Mouse (Mus musculus): ENCODE measurements around the gene Hadh.

Hadh gene

GRCm38 (mm10) chr3:131266366-131267050, 5.4 kb downstream of the Hadh start:
- DNase-seq = peak; percentile 55

- peak; percentile 26 for DNase-seq
Measured at GRCm38 (mm10) chr3:131265516-131265915, 6.4 kb downstream of the Hadh start.

GRCm38 (mm10) chr3:131263766-131264486, 8.0 kb downstream of the Hadh start:
- peak; percentile 79 for DNase-seq

- DNase-seq = no peak
Measured at GRCm38 (mm10) chr3:131260418-131260817, 11.5 kb downstream of the Hadh start.

GRCm38 (mm10) chr3:131259392-131259965, 12.4 kb downstream of the Hadh start:
- no peak for DNase-seq

GRCm38 (mm10) chr3:131258921-131259320, 13.0 kb downstream of the Hadh start:
- DNase-seq = no peak

GRCm38 (mm10) chr3:131255399-131255981, 16.4 kb downstream of the Hadh start:
- no peak for DNase-seq

- DNase-seq = no peak
Measured at GRCm38 (mm10) chr3:131254991-131255390, 16.9 kb downstream of the Hadh start.

GRCm38 (mm10) chr3:131251601-131252000, 20.3 kb downstream of the Hadh start:
- DNase-seq = no peak

- DNase-seq = no peak
Measured at GRCm38 (mm10) chr3:131250978-131251377, 20.9 kb downstream of the Hadh start.

- DNase-seq = no peak
Measured at GRCm38 (mm10) chr3:131250283-131250682, 21.6 kb downstream of the Hadh start.

GRCm38 (mm10) chr3:131248444-131248843, 23.5 kb downstream of the Hadh start:
- no peak for DNase-seq

- no peak for DNase-seq
Measured at GRCm38 (mm10) chr3:131247851-131248250, 24.1 kb downstream of the Hadh start.

- no peak for DNase-seq
Measured at GRCm38 (mm10) chr3:131247447-131247846, 24.5 kb downstream of the Hadh start.

- DNase-seq = no peak
Measured at GRCm38 (mm10) chr3:131246579-131247046, 25.3 kb downstream of the Hadh start.

- DNase-seq = peak; percentile 86
Measured at GRCm38 (mm10) chr3:131245766-131246578, 25.9 kb downstream of the Hadh start.

GRCm38 (mm10) chr3:131237785-131238633, 33.9 kb downstream of the Hadh start:
- peak; percentile 88 for DNase-seq

GRCm38 (mm10) chr3:131237061-131237460, 34.8 kb downstream of the Hadh start:
- peak; percentile 29 for DNase-seq

- DNase-seq = no peak
Measured at GRCm38 (mm10) chr3:131228083-131228482, 43.8 kb downstream of the Hadh start.

- DNase-seq = no peak
Measured at GRCm38 (mm10) chr3:131218636-131219390, 53.1 kb downstream of the Hadh start.

- peak; percentile 49 for DNase-seq
Measured at GRCm38 (mm10) chr3:131214841-131215240, 57.1 kb downstream of the Hadh start.

All from lung, postnatal 10 days (tissue).